In the genomic region with DNA sequence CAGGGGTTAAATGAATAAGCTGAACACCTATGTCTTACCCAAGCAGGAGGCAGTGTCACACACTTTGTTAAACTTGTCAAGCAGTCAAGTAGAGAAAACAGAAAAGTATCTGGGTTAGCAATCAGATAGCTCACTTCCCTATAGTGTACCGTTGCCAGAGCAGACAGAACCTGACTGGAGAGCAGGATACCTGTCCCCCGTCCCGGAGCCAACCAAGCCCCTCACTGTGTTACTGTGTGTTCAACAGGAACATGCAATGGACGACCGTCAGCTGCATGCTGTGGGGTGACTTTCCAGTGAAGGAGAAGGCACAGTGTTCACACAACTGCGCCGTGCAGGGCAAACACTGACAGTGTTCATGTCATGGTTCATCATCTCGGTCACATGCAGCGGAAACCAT, we compare ENCODE assay signal across 17 mouse cellular contexts.
DNase-seq lines count a peak whose midpoint lies in the region; ATAC-seq and TF ChIP-seq lines count a peak whose summit lies in the region.
"Had no signal": no experiment of that assay in that cellular context is flagged by ENCODE, and none has a peak within 500 bp of the region (broad histone marks: within the 10 kb centered on the region; RNA-seq: fewer than 3 reads in every experiment).

No protein-coding gene starts in this region.

- H3K27ac ChIP-seq in hindbrain, embryonic 10.5 days = no peak overlapping the region
- no peak overlapping the region for H3K27ac ChIP-seq in hindbrain, embryonic 16.5 days (ENCODE audit: low read depth, low read length)
- peak overlapping the region; percentile 68 for H3K27ac ChIP-seq in lung, embryonic 14.5 days (ENCODE audit: low read depth)
- peak overlapping the region; percentile 70 for H3K27ac ChIP-seq in testis, adult 2 months (ENCODE audit: control insufficient read depth, insufficient read depth, low read depth, low read length)
- H3K27ac ChIP-seq in forebrain, embryonic 13.5 days = no peak overlapping the region
- H3K27ac ChIP-seq: limb, embryonic 13.5 days; macrophage; neural tube, embryonic 13.5 days had no signal

- H3K4me3 ChIP-seq in hindbrain, embryonic 10.5 days = no peak overlapping the region
- no peak overlapping the region for H3K4me3 ChIP-seq in hindbrain, embryonic 16.5 days (ENCODE audit: low read length)
- no peak overlapping the region for H3K4me3 ChIP-seq in lung, embryonic 14.5 days (ENCODE audit: low read depth, low read length)
- no peak overlapping the region for H3K4me3 ChIP-seq in testis, adult 2 months (ENCODE audit: control insufficient read depth, low read depth, low read length)
- H3K4me3 ChIP-seq in forebrain, embryonic 13.5 days = no peak overlapping the region
- H3K4me3 ChIP-seq: limb, embryonic 13.5 days; neural tube, embryonic 13.5 days had no signal

- H3K9ac ChIP-seq in hindbrain, embryonic 16.5 days (ENCODE audit: low read depth, low read length) = no peak overlapping the region
- no peak overlapping the region for H3K9ac ChIP-seq in lung, embryonic 14.5 days
- H3K9ac ChIP-seq in forebrain, embryonic 13.5 days = no peak overlapping the region
- H3K9ac ChIP-seq: limb, embryonic 13.5 days; neural tube, embryonic 13.5 days had no signal

- no peak for TF ChIP-seq CTCF in lung, embryonic 14.5 days (IDR thresholded peaks at IDR 0.05; ENCODE audit: low read depth)
- TF ChIP-seq CTCF in testis, adult 2 months (IDR thresholded peaks at IDR 0.05; ENCODE audit: control insufficient read depth, insufficient read depth, insufficient replicate concordance, low read depth, low read length) = no peak

- peaks cover 4% of the 10 kb centered on the region for H3K27me3 ChIP-seq in hindbrain, embryonic 10.5 days (ENCODE audit: insufficient read depth, poor library complexity, severe bottlenecking)
- H3K27me3 ChIP-seq in hindbrain, embryonic 16.5 days (replicated peaks; ENCODE audit: control insufficient read depth, insufficient read depth, low read length) = no peaks in the 10 kb centered on the region
- H3K27me3 ChIP-seq in lung, embryonic 14.5 days (ENCODE audit: insufficient read depth, low read length) = no peaks in the 10 kb centered on the region
- no peaks in the 10 kb centered on the region for H3K27me3 ChIP-seq in testis, adult 2 months (ENCODE audit: control insufficient read depth, insufficient read depth, low read length)
- no peaks in the 10 kb centered on the region for H3K27me3 ChIP-seq in forebrain, embryonic 13.5 days
- H3K27me3 ChIP-seq: limb, embryonic 13.5 days; neural tube, embryonic 13.5 days had no signal

- H3K4me1 ChIP-seq in hindbrain, embryonic 10.5 days (replicated peaks) = peaks cover 16% of the 10 kb centered on the region
- peaks cover 4% of the 10 kb centered on the region for H3K4me1 ChIP-seq in hindbrain, embryonic 16.5 days (ENCODE audit: control insufficient read depth, insufficient read depth, low read depth, low read length)
- H3K4me1 ChIP-seq in lung, embryonic 14.5 days (ENCODE audit: insufficient read depth) = peaks cover 10% of the 10 kb centered on the region; the same call in 1 of the 2 replicates
- H3K4me1 ChIP-seq in testis, adult 2 months (ENCODE audit: control insufficient read depth, insufficient read depth, low read length) = peaks cover 2% of the 10 kb centered on the region; the same call in 1 of the 2 replicates
- H3K4me1 ChIP-seq in forebrain, embryonic 13.5 days = no peaks in the 10 kb centered on the region; the same call in 1 of the 2 replicates

- DNase-seq in hindbrain, embryonic 10.5 days (ENCODE audit: low spot score) = peak; percentile 20
- peak; percentile 50 for DNase-seq in lung, embryonic 14.5 days
- DNase-seq in lung, postnatal 25 days (ENCODE audit: low spot score) = no peak
- no peak for DNase-seq in testis, postnatal 14 days (ENCODE audit: low spot score)
- DNase-seq: adrenal gland, postnatal 10 days; cerebellum, adult 2 months; layer of hippocampus, adult 9-11 months; right cerebral cortex, postnatal 25 days; thymus, postnatal 14 days had no signal

- no peaks in the 10 kb centered on the region for H3K36me3 ChIP-seq in hindbrain, embryonic 10.5 days
- 0 out of 2 replicates have a peak, but pooled peaks cover 5% of the 10 kb centered on the region for H3K36me3 ChIP-seq in hindbrain, embryonic 16.5 days (ENCODE audit: control insufficient read depth, insufficient read depth, low read length)
- no peaks in the 10 kb centered on the region for H3K36me3 ChIP-seq in lung, embryonic 14.5 days (ENCODE audit: insufficient read depth)
- no peaks in the 10 kb centered on the region for H3K36me3 ChIP-seq in testis, adult 2 months (ENCODE audit: control insufficient read depth, insufficient read depth, low read length)
- no peaks in the 10 kb centered on the region for H3K36me3 ChIP-seq in forebrain, embryonic 13.5 days (ENCODE audit: poor library complexity, severe bottlenecking)
- H3K36me3 ChIP-seq: limb, embryonic 13.5 days; neural tube, embryonic 13.5 days had no signal

- no peaks in the 10 kb centered on the region for H3K9me3 ChIP-seq in hindbrain, embryonic 10.5 days
- no peaks in the 10 kb centered on the region for H3K9me3 ChIP-seq in hindbrain, embryonic 16.5 days (ENCODE audit: control insufficient read depth, low read length)
- no peaks in the 10 kb centered on the region for H3K9me3 ChIP-seq in lung, embryonic 14.5 days (ENCODE audit: low read depth, low read length)
- no peaks in the 10 kb centered on the region for H3K9me3 ChIP-seq in forebrain, embryonic 13.5 days (replicated peaks)
- H3K9me3 ChIP-seq: limb, embryonic 13.5 days; neural tube, embryonic 13.5 days had no signal

- WGBS in hindbrain, embryonic 10.5 days = 61% methylated on average over 9 of the region's 9 CpGs
- 30% methylated on average over 9 of the region's 9 CpGs for whole genome bisulfite sequencing in hindbrain, embryonic 16.5 days
- 45% methylated on average over 9 of the region's 9 CpGs for WGBS in lung, embryonic 14.5 days
- WGBS in forebrain, embryonic 13.5 days = 72% methylated on average over 9 of the region's 9 CpGs

- no peak for TF ChIP-seq POLR2A in testis, adult 2 months (IDR thresholded peaks at IDR 0.05; ENCODE audit: control insufficient read depth, low read depth, low read length)

- no peak overlapping the region for H3K4me2 ChIP-seq in hindbrain, embryonic 16.5 days (ENCODE audit: low read length)
- H3K4me2 ChIP-seq in lung, embryonic 14.5 days = peak overlapping the region; percentile 32
- H3K4me2 ChIP-seq in forebrain, embryonic 13.5 days = no peak overlapping the region
- H3K4me2 ChIP-seq: limb, embryonic 13.5 days; neural tube, embryonic 13.5 days had no signal

- ATAC-seq in hindbrain, embryonic 16.5 days = no peak
- ATAC-seq in lung, embryonic 14.5 days (ENCODE audit: insufficient read depth) = 0 out of 2 replicates have a peak, but pooled peaks have one; percentile 1
- ATAC-seq in forebrain, embryonic 13.5 days = no peak
- ATAC-seq: CD4-positive, CD25-positive, alpha-beta regulatory T cell, adult 4 months; forebrain, embryonic 14.5 days had no signal

Comparison
In these comparisons a context has a peak if more than half of its experiments do, and no peak if none do; other contexts are left out.
1. DNase-seq: peak in hindbrain, embryonic 10.5 days (single experiment) and lung, embryonic 14.5 days (single experiment); none in lung, postnatal 25 days (single experiment) and testis, postnatal 14 days (single experiment).
2. H3K27ac ChIP-seq: peak in lung, embryonic 14.5 days (single experiment) and testis, adult 2 months (single experiment); none in hindbrain, embryonic 10.5 days (single experiment), hindbrain, embryonic 16.5 days (single experiment) and forebrain, embryonic 13.5 days (single experiment).